Mouse (Mus musculus): Measurements from ENCODE around the gene Cyp26a1. TPM values are rescaled to one million over a fixed set of nuclear protein-coding genes. Genes with fewer than 3 reads are reported as not detected.

The Cyp26a1 gene
- polyA plus RNA-seq, 1 experiment = 0.16 TPM

DNA sequence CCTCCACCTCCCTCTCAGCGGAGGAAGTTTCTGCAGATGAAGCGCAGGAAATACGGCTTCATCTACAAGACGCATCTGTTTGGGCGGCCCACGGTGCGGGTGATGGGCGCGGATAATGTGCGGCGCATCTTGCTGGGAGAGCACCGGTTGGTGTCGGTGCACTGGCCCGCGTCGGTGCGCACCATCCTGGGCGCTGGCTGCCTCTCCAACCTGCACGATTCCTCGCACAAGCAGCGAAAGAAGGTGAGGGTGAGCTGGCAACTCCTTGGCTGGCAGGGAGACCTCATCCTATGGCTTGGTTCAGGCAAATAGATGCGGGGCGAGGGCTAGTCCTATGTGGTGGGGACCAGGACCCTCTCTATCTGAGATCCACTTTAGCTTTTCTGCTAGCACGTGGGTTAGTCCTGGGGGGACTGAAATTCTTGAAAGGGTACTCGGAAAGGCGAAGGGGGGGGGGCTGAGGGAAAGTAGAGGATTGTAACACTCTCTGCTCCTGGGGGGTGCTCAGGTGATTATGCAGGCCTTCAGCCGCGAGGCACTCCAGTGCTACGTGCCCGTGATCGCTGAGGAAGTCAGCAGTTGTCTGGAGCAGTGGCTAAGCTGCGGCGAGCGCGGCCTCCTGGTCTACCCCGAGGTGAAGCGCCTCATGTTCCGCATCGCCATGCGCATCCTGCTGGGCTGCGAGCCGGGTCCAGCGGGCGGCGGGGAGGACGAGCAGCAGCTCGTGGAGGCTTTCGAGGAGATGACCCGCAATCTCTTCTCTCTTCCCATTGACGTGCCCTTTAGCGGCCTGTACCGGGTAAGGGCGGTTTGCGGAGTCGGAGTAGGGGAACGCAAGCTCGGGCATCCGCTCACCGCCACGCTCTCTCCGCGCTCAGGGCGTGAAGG is 919 bp downstream of the Cyp26a1 start:
- no peak for DNase-seq (ENCODE audit: extremely low spot score in 1 of 2, low spot score in 1 of 2)

DNA sequence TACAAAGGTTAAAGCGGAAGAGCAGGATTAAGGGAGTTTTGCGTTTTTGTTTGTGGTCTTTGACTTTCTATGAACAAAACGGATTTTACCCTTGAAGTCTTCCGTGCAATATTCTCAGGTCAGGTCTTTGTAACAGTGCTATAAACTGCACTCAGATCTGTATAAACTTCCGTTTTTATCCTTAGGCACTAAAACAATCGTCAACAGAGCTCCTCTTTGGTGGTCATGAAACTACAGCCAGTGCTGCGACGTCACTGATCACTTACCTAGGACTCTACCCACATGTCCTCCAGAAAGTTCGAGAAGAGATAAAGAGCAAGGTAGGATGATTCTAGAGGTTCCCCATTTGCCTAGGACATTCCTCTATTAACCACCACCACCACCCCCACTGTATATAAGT is 2.1 kb downstream of the Cyp26a1 start:
- no peak for DNase-seq (ENCODE audit: extremely low spot score in 1 of 2, low spot score in 1 of 2)

DNA sequence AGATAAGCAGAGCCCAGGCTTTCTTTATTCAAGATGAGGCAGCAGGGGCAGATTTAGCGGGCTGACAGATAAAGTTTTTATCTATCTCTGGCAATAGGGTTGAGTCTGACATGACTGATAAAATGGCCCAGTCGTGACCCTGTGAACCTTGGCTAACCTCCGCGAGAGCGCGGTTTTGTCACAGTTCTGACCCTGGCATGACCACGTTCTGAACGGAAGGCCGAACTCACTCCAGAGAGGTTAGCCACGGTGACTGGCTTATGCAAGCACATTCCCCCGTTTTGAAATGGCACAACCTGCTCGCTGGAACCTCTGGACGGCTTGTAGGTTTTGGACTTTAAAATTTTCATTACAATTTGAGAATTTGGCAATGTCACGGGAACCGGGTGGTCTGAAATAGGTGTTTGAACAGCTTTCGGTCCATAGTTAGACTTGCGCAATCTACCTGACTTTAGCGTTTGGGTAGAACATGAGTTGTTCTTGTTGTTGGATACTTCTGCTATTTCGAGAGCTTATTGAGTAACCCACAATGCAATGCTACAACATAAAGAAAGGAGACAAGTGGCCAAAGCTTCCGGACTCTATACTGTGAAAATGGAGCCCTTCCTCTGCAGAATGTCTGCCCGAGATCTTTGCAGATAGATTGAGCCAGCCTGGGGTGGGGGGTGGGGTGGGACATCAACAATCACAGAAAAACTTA is 4.9 kb downstream of the Cyp26a1 start:
- DNase-seq (ENCODE audit: extremely low spot score in 1 of 2, low spot score in 1 of 2) = no peak

DNA sequence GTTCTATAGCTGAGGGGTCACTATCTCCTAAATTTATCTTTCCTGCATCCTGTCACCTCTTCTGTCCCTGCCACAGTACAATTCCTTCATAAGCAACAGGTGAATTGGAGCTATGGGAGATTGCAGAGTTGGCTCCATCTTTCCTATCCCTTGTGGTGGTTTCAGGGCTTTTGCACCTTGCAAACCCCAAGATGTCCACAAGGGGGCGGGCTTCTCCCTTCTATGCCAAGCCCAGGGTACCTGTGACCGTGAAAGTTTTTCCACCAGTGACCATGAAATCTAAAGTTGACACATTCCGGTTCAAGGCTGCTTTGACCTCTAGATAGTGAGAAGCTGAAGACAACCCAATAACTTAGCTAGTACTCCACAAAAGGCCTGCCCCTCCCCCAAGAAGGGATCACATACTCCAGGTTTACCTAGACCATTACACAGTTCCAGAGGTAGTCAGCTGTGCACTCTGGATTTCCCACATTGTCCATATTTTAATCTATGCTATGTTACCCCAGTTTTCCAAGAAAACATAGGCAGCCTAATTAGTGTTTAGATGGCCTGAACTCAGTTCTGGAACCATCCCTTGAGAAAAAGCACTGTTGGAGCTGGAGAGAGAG is 6.4 kb downstream of the Cyp26a1 start:
- peak; percentile 23 to 88 for DNase-seq (ENCODE audit: extremely low spot score in 1 of 2, low spot score in 1 of 2)

DNA sequence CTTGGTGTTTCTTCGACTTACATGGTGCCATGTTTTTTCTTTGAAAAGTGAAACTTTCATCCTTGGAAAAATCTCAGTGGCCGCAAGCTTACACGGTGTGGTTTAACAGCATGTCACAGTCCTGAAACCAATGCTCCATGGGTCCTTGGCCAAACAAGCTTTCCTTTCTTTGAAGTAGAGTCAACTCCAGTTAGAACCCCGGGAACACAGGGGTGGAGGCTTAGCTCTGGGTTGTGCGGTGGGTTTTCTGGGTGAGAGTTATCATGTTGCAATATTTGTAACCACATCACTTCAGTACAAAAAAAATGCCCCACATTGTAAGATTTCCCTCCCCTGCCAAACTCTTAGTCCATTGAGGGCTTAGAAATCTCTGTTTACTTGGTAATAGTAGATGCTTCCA is 8.1 kb downstream of the Cyp26a1 start:
- DNase-seq (ENCODE audit: extremely low spot score in 1 of 2, low spot score in 1 of 2) = no peak

DNA sequence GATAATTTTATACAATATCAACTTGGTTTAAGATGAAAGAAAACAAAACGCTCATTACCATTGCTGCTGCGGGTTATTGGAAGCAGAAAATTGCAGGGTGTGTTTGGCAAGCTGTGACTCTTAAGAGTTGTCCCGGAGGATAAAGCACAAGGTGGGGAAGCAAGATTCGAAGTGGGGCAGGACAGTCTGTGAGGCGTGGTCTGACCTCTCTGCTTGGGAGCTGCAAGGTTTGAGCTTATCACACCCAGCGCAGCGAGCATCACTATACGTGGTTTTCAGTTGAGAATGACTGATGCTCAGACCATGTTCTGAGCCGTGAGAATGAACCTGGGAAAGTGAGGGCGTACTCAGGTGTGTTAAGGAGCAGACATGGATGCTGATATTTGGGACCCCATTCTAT is 17.1 kb downstream of the Cyp26a1 start:
- no peak for DNase-seq (ENCODE audit: extremely low spot score in 1 of 2, low spot score in 1 of 2)

DNA sequence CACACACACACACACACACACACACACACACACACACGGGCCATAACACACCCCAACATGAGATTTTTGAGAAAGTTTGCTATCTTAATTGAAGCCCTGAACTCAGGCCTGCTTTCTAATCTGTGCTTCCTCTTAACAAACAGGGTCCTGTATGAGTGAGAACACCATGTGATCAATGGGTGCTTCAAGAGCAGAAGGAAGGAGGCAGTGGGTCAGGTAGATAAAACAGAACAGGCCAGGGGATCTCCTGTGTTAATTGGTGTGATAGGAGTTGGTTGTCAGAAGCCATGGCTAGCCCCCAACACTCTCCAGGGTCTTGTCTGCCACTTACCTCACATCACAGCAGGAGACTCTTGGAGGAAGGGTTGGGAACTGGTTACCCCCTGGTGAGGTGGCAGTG is 18.4 kb downstream of the Cyp26a1 start:
- DNase-seq (ENCODE audit: extremely low spot score in 1 of 2, low spot score in 1 of 2) = no peak

DNA sequence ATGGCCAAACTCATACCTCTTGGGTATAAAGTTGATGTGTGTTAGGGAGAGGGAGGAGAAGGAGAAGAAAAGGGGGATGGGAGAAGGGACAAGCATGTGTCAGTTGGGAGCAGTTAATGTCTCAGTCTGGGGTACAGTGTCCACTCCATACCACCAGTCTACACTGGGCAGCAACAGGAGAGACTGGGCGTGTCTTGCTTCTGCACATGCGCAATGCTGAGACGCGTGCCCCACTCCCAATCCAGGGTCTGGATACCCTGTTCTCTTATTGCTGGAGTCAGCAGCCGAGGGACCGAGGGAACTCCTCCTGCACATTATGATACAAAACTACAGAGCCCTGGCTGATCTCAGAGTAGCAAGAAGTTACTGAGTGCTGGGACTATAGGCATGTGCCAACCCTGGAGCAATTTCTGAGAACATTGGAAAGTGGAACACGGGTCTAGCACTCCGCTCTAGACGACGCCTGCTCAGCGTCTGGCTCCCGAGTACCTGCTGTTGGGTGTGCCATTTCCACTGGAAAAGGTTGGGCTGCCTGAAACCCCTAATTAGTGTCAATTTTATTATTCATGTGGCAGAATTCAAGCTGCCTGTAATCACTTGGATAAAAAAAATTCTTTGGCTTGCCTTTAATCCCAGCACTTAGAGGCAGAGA is 19.1 kb downstream of the Cyp26a1 start:
- DNase-seq (ENCODE audit: extremely low spot score in 1 of 2, low spot score in 1 of 2) = no peak

DNA sequence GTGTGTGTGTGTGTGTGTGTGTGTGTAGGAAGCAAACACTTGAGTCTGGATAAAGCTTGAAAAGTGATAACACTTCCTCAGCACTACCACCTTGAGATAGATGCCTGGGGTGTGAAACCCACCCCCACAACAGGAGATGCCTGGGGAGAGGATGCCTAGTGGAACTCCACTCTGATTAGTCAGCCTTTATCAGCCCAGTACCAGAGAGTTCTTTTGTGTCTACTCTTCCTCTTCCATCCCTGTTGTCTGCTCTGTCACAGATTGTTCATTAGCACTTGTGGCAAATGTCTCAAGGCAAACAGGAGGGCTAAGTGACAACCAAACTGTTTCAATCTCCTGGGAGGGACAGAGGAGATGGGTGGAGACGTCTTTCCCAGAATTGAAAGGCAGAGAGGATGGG is 21.6 kb downstream of the Cyp26a1 start:
- no peak for DNase-seq (ENCODE audit: extremely low spot score in 1 of 2, low spot score in 1 of 2)

DNA sequence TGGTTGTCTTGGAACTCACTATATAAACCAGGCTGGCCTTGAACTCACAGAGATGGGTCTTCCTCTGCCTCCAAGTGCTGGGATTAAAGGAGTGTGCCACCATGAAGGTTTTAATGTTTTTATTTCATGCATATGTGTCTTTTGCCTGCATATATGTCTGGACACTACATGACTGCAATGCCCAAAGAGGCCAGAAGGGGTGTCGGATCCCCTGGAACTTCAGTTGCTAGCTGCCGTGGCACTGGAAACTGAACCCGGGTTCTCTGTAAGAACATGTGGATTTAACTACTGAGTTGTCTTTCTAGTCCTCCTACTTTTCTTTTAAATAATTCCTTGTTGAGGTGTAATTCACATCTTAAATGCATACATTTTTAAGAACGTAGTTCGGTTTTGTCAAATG is 27.0 kb downstream of the Cyp26a1 start:
- no peak for DNase-seq (ENCODE audit: extremely low spot score in 1 of 2, low spot score in 1 of 2)

DNA sequence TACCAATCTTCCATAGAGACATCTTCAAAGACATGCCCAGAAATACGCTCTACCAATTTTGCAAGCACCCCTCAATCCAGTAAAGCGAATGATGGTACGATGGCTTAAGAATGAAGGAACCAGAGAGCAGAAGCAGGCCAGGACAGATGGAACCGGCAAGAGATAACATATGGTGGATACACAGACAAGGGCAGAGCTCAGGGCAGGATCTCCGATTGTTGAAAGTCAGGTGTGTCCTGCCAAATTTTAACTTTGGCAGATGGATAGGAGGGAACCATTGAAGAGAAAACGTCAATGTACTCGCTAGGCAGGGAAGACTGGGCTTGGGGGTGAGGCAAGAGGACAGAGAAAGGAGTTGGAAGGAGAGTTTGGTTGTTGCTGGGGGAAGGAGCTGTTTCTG is 29.0 kb downstream of the Cyp26a1 start:
- DNase-seq (ENCODE audit: extremely low spot score in 1 of 2, low spot score in 1 of 2) = no peak

DNA sequence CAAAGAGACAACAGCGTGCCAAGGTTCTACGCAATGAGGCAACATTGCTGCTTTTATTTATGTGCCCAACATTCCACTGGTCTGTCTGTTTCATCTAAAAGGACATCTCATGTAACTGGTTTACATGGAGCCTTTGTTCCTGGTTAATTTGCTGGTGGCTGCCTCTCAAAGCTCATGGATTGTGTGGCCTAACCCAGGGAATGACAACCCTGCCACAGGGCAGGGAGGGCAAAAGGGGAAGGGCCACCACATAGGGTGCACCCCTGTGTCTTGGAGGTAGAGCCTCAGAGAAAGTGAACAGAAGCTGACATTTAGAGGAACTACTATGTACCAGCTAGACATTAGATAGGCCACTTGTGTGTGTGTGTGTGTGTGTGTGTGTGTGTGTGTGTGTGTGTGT is 29.8 kb downstream of the Cyp26a1 start:
- DNase-seq (ENCODE audit: extremely low spot score in 1 of 2, low spot score in 1 of 2) = no peak

DNA sequence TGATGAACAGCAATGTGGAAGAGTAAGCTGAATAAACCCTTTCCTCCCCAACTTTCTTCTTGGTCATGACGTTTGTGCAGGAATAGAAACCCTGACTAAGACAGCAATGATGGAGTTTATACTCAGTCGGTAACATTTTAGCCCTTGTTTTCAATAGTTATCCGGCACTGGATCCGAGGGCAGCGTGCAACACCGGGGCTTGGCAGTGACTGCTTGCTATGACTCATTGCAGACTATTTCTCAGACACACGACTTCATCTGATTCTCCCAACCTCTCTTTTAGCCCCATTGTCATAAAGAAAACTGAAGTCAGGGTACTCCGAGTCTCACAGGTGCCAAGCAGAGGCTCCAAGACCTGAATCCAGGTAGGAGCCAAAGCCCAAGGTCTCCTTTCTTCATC is 37.8 kb downstream of the Cyp26a1 start:
- no peak for DNase-seq (ENCODE audit: extremely low spot score in 1 of 2, low spot score in 1 of 2)

DNA sequence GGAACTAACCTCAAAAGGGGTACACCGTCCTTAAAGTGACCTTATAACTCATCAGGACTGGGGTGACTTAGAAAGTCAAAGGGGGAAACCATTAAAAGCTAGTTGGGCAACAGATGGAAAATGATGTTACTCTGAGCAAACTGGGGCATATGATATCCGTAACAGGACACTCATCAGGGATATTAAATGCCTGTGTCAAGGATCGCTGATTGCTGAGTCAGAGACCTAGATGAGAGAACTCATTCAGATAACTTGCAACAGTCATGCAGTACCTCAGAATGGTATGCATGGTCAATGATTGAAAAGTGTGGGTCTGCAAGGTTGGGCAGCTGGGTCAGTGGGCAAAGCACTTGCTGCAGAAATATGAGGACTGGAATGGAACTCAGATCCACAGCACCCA is 41.0 kb downstream of the Cyp26a1 start:
- no peak for DNase-seq (ENCODE audit: extremely low spot score in 1 of 2, low spot score in 1 of 2)

DNA sequence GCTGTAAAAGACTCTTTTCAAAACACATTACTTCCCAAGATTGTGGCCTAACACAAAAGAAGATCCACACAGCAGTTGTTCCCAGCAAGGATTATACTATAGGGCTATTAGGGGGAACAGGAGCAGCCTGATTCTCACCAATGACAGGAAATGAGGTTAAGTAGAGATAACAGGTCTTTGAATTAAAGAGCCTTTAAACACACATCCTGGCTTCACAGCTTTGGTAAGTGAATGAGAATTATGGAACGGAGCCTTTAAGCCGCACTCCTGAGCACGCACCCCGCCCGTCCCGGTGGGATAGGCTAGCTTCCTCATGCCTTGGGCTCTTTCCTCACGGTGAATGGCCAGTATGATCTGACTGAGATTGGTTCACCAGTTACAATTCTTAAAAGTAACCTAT is 42.4 kb downstream of the Cyp26a1 start:
- DNase-seq (ENCODE audit: extremely low spot score in 1 of 2, low spot score in 1 of 2) = no peak

Other genes starting within 250 kb of the Cyp26a1 start
- gene Exoc6, start 147.4 kb upstream of the Cyp26a1 start, polyA plus RNA-seq (2012; rRNA removed) = 20.0 and 21.5 TPM in 2 replicates
- not detected in 2 replicates for gene Cyp26c1, start 12.2 kb upstream of the Cyp26a1 start, polyA plus RNA-seq (2012; rRNA removed)